Mouse (Mus musculus): ENCODE data around the gene Tmem131l. TPM values are rescaled to one million over a fixed set of nuclear protein-coding genes. Genes with fewer than 3 reads are reported as not detected.

Gene Tmem131l
- total RNA-seq, 1 experiment = 31.5 TPM

DNA sequence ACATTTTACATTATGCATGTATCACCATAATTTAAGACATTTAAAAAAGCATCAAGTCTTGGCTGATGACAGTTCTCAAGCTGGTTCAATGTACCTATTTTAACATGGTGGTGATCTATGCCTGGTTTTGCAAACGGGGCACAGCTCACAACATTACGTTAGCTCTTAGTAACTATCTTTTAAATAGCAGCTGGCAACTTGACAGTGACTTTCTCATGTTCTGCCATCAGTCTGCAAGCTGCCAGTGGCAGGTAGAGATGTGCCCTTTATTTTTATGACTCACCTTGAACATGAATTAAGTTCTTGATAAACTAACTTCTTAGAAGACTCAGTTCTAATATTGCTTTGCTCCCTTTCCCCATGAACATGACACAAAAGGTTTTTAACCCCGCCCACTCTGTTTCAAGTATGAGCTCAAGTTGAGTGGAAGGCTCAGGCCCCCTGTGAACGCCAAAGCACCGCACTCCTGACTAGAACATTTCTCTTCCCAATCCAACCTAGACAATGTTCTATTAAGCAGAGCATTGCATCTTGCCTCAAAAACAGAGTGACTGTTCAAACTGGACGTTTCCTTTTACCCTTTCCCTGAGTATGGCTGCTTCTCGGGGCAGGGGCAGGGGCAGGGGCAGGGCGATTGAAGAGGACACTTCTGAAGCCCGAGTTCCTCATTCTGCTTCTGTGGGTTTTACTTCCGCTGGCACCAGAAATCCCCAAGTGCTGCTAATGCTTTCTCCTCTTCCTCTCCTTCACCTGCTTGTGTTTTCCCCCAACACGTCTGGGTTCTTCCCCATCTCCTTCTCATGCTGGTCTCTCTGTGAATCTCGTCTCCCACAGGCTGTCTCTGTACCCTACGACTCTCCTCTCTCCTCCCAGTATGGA is 29.1 kb upstream of the Tmem131l start:
- H3K4me1 ChIP-seq (ENCODE audit: control insufficient read depth in 2 of 2, insufficient read depth in 2 of 2, low read length in 2 of 2, poor library complexity in 1 of 2) = peaks cover 0 to 2% of the 10 kb centered on the region in 2 experiments; a peak in 1 of 4 replicates
- H3K36me3 ChIP-seq (ENCODE audit: control insufficient read depth, insufficient read depth, low read length, poor library complexity, severe bottlenecking) = no peaks in the 10 kb centered on the region
- in situ Hi-C loops (cut with MboI; ENCODE audit: low sequenced_read_pairs in 2 of 2, unreplicated experiment in 2 of 2) = no loop called here
- H3K9me3 ChIP-seq (ENCODE audit: control insufficient read depth, insufficient read depth, low read depth, low read length) = no peaks in the 10 kb centered on the region
- no peak overlapping the region for H3K4me3 ChIP-seq (ENCODE audit: insufficient read depth in 1 of 2, low read depth in 1 of 2, low read length in 2 of 2, poor library complexity in 1 of 2, severe bottlenecking in 1 of 2)
- H3K9ac ChIP-seq (ENCODE audit: insufficient read depth, low read depth, low read length, poor library complexity, severe bottlenecking) = no peak overlapping the region
- no peak for TF ChIP-seq MAFK (IDR thresholded peaks at IDR 0.05; ENCODE audit: insufficient read depth, low read depth, low read length)
- TF ChIP-seq ZC3H11A (IDR thresholded peaks at IDR 0.05; ENCODE audit: borderline replicate concordance, low read depth, low read length) = no peak
- TF ChIP-seq ZNF384 (IDR thresholded peaks at IDR 0.05; ENCODE audit: low read depth, low read length) = no peak
- TF ChIP-seq CHD2 (IDR thresholded peaks at IDR 0.05; ENCODE audit: low read depth, low read length) = no peak
- TF ChIP-seq HCFC1 (IDR thresholded peaks at IDR 0.05; ENCODE audit: borderline replicate concordance, insufficient read depth, low read length) = no peak
- no peak overlapping the region for H3K27ac ChIP-seq (ENCODE audit: insufficient read depth, low read depth, low read length, poor library complexity, severe bottlenecking)
- DNase-seq (ENCODE audit: low read depth, low spot score) = no peak

DNA sequence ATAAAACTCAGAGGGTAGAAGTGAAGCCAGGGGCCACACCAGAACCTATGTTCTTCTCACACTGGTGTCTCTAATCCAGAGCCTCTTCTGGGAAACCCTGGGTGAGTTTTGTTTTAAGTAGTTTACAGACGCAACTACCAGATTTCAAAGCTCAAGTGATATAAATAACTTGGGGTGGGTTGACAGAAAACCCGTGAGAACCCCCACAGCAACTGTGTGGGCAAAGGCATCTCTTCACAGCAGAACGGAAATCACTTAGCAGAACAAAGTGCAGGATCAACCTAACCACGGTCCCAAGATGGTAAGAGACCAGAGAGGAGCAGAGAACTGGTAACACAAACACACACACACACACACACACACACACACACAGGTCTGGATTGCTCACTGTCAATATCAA is 25.9 kb upstream of the Tmem131l start:
- H3K27ac ChIP-seq (ENCODE audit: insufficient read depth, low read depth, low read length, poor library complexity, severe bottlenecking) = no peak overlapping the region
- H3K4me3 ChIP-seq (ENCODE audit: insufficient read depth in 1 of 2, low read depth in 1 of 2, low read length in 2 of 2, poor library complexity in 1 of 2, severe bottlenecking in 1 of 2) = no peak overlapping the region
- no peaks in the 10 kb centered on the region for H3K36me3 ChIP-seq (ENCODE audit: control insufficient read depth, insufficient read depth, low read length, poor library complexity, severe bottlenecking)
- H3K4me1 ChIP-seq (ENCODE audit: control insufficient read depth in 2 of 2, insufficient read depth in 2 of 2, low read length in 2 of 2, poor library complexity in 1 of 2) = no peaks in the 10 kb centered on the region
- no peak overlapping the region for H3K9ac ChIP-seq (ENCODE audit: insufficient read depth, low read depth, low read length, poor library complexity, severe bottlenecking)
- in situ Hi-C loops (cut with MboI; ENCODE audit: low sequenced_read_pairs in 2 of 2, unreplicated experiment in 2 of 2) = no loop called here
- no peaks in the 10 kb centered on the region for H3K9me3 ChIP-seq (ENCODE audit: control insufficient read depth, insufficient read depth, low read depth, low read length)
- no peak for DNase-seq (ENCODE audit: low read depth, low spot score)
- no peak for TF ChIP-seq ZC3H11A (IDR thresholded peaks at IDR 0.05; ENCODE audit: borderline replicate concordance, low read depth, low read length)
- TF ChIP-seq HCFC1 (IDR thresholded peaks at IDR 0.05; ENCODE audit: borderline replicate concordance, insufficient read depth, low read length) = no peak
- TF ChIP-seq MAFK (IDR thresholded peaks at IDR 0.05; ENCODE audit: insufficient read depth, low read depth, low read length) = no peak
- TF ChIP-seq CHD2 (IDR thresholded peaks at IDR 0.05; ENCODE audit: low read depth, low read length) = no peak
- TF ChIP-seq ZNF384 (IDR thresholded peaks at IDR 0.05; ENCODE audit: low read depth, low read length) = no peak

DNA sequence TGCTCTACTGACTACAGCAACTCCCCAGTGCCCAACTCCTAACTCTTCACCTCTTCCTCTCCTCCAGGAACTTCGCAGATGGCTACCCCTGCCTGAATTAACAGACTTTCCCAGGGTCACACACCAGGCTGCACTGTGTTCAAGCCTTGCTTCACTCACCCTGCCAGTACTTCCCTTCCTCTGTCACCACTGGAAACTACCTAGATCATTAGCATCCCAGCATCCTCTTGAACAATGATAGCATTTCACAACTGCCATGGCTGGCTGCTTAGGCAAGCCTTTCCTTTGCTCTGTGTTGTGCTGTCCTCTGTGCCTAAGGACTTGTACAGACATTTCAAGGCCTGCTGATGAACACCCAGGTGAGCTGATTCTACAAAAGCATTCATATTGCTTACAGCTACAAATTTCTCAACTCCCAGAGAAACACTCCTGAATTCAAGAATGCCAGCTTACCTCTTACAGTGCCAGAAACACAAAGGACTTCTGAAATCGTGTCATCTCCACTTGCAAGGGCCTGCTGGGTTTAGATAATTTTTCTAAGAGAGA is 23.5 kb upstream of the Tmem131l start:
- H3K4me3 ChIP-seq (ENCODE audit: insufficient read depth in 1 of 2, low read depth in 1 of 2, low read length in 2 of 2, poor library complexity in 1 of 2, severe bottlenecking in 1 of 2) = no peak overlapping the region

DNA sequence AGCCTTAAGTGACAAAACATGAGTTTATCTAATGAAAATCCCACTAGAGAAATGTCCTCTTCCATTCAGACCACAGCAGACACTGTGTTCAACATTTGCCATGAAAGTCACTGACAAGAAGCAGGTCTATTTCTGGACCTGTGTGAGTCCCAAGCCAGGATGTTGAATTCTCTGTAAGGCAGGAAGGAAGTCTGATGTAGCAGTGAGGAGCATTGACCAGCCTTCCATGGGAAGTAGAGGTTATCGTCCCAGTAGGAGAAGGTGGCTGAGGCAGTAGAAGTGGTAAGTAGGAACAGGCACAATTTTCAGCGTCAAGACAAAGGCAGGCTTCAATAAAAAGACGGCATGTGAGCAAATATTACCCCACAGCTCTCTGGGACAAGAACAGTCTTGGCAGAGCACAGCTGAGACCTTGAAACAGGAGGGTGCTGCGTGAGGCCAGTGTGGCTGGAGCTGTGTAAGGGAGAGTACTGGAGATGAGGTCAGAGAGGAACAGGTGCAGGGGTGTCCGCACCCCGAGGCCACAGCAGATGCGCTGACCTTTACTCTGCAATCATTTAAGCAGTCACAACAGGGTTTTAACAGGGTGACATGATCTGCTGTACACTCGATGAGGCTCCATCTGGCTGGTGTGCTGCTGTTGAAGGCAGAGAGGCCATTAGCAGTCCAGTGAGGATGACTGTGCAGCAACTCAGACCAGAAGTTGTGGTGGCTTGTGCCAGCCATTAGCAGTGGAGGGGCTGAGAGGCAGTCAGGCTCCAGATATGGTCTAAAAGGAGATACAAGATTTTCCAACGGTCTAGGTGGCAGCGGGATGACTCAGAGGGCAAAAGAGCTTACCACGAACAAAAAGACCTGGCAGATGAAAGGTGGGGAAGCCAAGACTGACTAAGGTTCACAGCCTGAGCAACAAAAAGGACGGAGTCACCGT is 21.8 kb upstream of the Tmem131l start:
- H3K27ac ChIP-seq (ENCODE audit: insufficient read depth, low read depth, low read length, poor library complexity, severe bottlenecking) = no peak overlapping the region
- no peaks in the 10 kb centered on the region for H3K4me1 ChIP-seq (ENCODE audit: control insufficient read depth in 2 of 2, insufficient read depth in 2 of 2, low read length in 2 of 2, poor library complexity in 1 of 2)
- in situ Hi-C loops (cut with MboI; ENCODE audit: low sequenced_read_pairs in 2 of 2, unreplicated experiment in 2 of 2) = no loop called here
- H3K9ac ChIP-seq (ENCODE audit: insufficient read depth, low read depth, low read length, poor library complexity, severe bottlenecking) = no peak overlapping the region
- no peaks in the 10 kb centered on the region for H3K9me3 ChIP-seq (ENCODE audit: control insufficient read depth, insufficient read depth, low read depth, low read length)
- no peak for DNase-seq (ENCODE audit: low read depth, low spot score)
- no peaks in the 10 kb centered on the region for H3K36me3 ChIP-seq (ENCODE audit: control insufficient read depth, insufficient read depth, low read length, poor library complexity, severe bottlenecking)
- no peak overlapping the region for H3K4me3 ChIP-seq (ENCODE audit: insufficient read depth in 1 of 2, low read depth in 1 of 2, low read length in 2 of 2, poor library complexity in 1 of 2, severe bottlenecking in 1 of 2)
- TF ChIP-seq MAFK (IDR thresholded peaks at IDR 0.05; ENCODE audit: insufficient read depth, low read depth, low read length) (no peak), HCFC1 (IDR thresholded peaks at IDR 0.05; ENCODE audit: borderline replicate concordance, insufficient read depth, low read length) (no peak), ZNF384 (IDR thresholded peaks at IDR 0.05; ENCODE audit: low read depth, low read length) (no peak), ZC3H11A (IDR thresholded peaks at IDR 0.05; ENCODE audit: borderline replicate concordance, low read depth, low read length) (no peak), CHD2 (IDR thresholded peaks at IDR 0.05; ENCODE audit: low read depth, low read length) (no peak)

More for the DNA sequence above, 23.5 kb upstream of the Tmem131l start:
- in situ Hi-C loops (cut with MboI; ENCODE audit: low sequenced_read_pairs in 2 of 2, unreplicated experiment in 2 of 2) = no loop called here
- TF ChIP-seq CHD2 (IDR thresholded peaks at IDR 0.05; ENCODE audit: low read depth, low read length) (no peak), ZNF384 (IDR thresholded peaks at IDR 0.05; ENCODE audit: low read depth, low read length) (no peak), ZC3H11A (IDR thresholded peaks at IDR 0.05; ENCODE audit: borderline replicate concordance, low read depth, low read length) (no peak), MAFK (IDR thresholded peaks at IDR 0.05; ENCODE audit: insufficient read depth, low read depth, low read length) (no peak), HCFC1 (IDR thresholded peaks at IDR 0.05; ENCODE audit: borderline replicate concordance, insufficient read depth, low read length) (no peak)
- Histone ChIP-seq H3K4me1 (ENCODE audit: control insufficient read depth in 2 of 2, insufficient read depth in 2 of 2, low read length in 2 of 2, poor library complexity in 1 of 2) (no peaks in the 10 kb centered on the region), H3K9ac (ENCODE audit: insufficient read depth, low read depth, low read length, poor library complexity, severe bottlenecking) (no peak overlapping the region), H3K27ac (ENCODE audit: insufficient read depth, low read depth, low read length, poor library complexity, severe bottlenecking) (no peak overlapping the region), H3K36me3 (ENCODE audit: control insufficient read depth, insufficient read depth, low read length, poor library complexity, severe bottlenecking) (no peaks in the 10 kb centered on the region), H3K9me3 (ENCODE audit: control insufficient read depth, insufficient read depth, low read depth, low read length) (no peaks in the 10 kb centered on the region)
- no peak for DNase-seq (ENCODE audit: low read depth, low spot score)

Data from ES-E14 (cell line).